Mouse (Mus musculus): ENCODE measurements around the gene Unc5c. TPM values are rescaled to one million over a fixed set of nuclear protein-coding genes. Genes with fewer than 3 reads are reported as not detected.

The Unc5c gene
- total and polyA plus RNA-seq, 3 experiments = not detected

DNA sequence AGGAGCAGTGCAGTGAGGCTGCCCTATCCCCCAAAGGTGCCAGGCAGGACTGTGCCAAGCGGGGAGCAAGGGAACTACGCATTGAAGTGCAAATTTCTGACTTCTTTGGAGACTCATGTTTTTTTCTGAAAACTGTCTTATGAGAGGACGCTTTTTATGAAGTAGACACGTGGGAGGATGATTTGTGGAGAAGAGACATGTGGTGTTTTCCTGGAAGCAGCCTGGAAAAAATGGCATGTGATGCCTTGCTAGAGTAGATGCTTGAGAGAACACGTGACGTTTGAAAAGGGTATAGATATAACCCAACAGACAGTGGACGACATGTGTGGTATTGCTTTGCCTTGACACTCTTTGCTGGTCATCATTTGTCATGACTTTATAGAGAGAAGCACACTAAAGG lies 385.1 kb downstream of the Unc5c start:
- in situ Hi-C loops (cut with MboI; ENCODE audit: low pct_ligation_motif_present, low pct_unique_long_range_greater_than_20kb, low sequenced_read_pairs) (no loop called here), dilution Hi-C loops (cut with MboI; ENCODE audit: extremely low pct_ligation_motif_present, extremely low pct_unique_long_range_greater_than_20kb, low sequenced_read_pairs) (no loop called here)
- H3K9ac ChIP-seq (ENCODE audit: insufficient read depth, low read depth) = no peak overlapping the region
- H3K36me3 ChIP-seq (replicated peaks in 1 of 2; ENCODE audit: control insufficient read depth in 1 of 2, insufficient read depth in 1 of 2, low read length in 1 of 2) = no peaks in the 10 kb centered on the region
- H3K27ac ChIP-seq (ENCODE audit: insufficient read depth, low read depth) = no peak overlapping the region
- no peaks in the 10 kb centered on the region for H3K4me1 ChIP-seq (ENCODE audit: control insufficient read depth in 1 of 2, insufficient read depth in 2 of 2)
- no peak for DNase-seq (ENCODE audit: extremely low read depth)
- H3K79me2 ChIP-seq (replicated peaks; ENCODE audit: control insufficient read depth, extremely low read depth, insufficient read depth, poor library complexity, severe bottlenecking) = no peaks in the 10 kb centered on the region
- H3K4me3 ChIP-seq (replicated peaks in 1 of 3; ENCODE audit: low read depth in 2 of 3, low read length in 2 of 3, poor library complexity in 1 of 3) = no peak overlapping the region
- no peaks in the 10 kb centered on the region for H3K27me3 ChIP-seq (replicated peaks)
- H3K4me2 ChIP-seq (ENCODE audit: insufficient read depth, low read depth, poor library complexity, severe bottlenecking) = no peak overlapping the region
- TF ChIP-seq ZC3H11A (IDR thresholded peaks at IDR 0.05; ENCODE audit: low read depth, low read length) = no peak
- TF ChIP-seq USF2 (conservative IDR thresholded peaks at IDR 0.05; ENCODE audit: low read depth, low read length) = no peak
- TF ChIP-seq RAD21 (IDR thresholded peaks at IDR 0.05; ENCODE audit: low read depth, low read length) = no peak
- H3K9me3 ChIP-seq (replicated peaks; ENCODE audit: low read length) = no peaks in the 10 kb centered on the region

DNA sequence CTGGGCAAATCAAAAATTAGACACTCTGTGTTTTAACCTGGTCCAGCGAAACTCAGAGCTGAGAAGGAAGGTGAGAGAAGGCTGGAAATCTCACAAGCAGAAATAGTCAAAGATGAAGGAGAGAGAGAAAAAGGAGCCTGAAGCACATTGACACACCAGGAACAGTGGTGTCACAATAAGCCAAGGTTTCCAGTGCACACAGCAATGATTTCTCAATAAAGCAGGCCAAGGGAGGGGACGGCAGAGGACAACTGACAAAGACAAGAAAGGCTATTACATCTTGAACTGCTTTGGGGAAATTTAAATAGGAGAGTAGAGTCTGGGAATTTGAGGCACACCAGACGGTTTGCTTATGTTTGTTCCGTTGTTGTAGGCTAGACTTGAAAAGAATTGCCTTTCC lies 389.3 kb downstream of the Unc5c start:
- no peak overlapping the region for H3K4me2 ChIP-seq (ENCODE audit: insufficient read depth, low read depth, poor library complexity, severe bottlenecking)
- no peaks in the 10 kb centered on the region for H3K9me3 ChIP-seq (replicated peaks; ENCODE audit: low read length)
- H3K79me2 ChIP-seq (replicated peaks; ENCODE audit: control insufficient read depth, extremely low read depth, insufficient read depth, poor library complexity, severe bottlenecking) = no peaks in the 10 kb centered on the region
- no peaks in the 10 kb centered on the region for H3K27me3 ChIP-seq (replicated peaks)
- dilution Hi-C loops (cut with MboI; ENCODE audit: extremely low pct_ligation_motif_present, extremely low pct_unique_long_range_greater_than_20kb, low sequenced_read_pairs) (no loop called here), in situ Hi-C loops (cut with MboI; ENCODE audit: low pct_ligation_motif_present, low pct_unique_long_range_greater_than_20kb, low sequenced_read_pairs) (no loop called here)
- no peaks in the 10 kb centered on the region for H3K36me3 ChIP-seq (replicated peaks in 1 of 2; ENCODE audit: control insufficient read depth in 1 of 2, insufficient read depth in 1 of 2, low read length in 1 of 2)
- no peak for TF ChIP-seq MEF2A (IDR thresholded peaks at IDR 0.05; ENCODE audit: borderline replicate concordance, low read depth, low read length)
- no peak for TF ChIP-seq JUN (IDR thresholded peaks at IDR 0.05; ENCODE audit: insufficient read depth, low read depth, low read length)
- TF ChIP-seq ELF1 (IDR thresholded peaks at IDR 0.05; ENCODE audit: low read depth, low read length) = no peak
- no peak for TF ChIP-seq MAX (IDR thresholded peaks at IDR 0.05; ENCODE audit: low read length)
- TF ChIP-seq KAT2A (IDR thresholded peaks at IDR 0.05; ENCODE audit: insufficient replicate concordance, low read length) = no peak
- TF ChIP-seq ZKSCAN1 (IDR thresholded peaks at IDR 0.05; ENCODE audit: borderline replicate concordance, low read depth, low read length) = no peak
- no peak for TF ChIP-seq ETS1 (conservative IDR thresholded peaks at IDR 0.05; ENCODE audit: low read depth, low read length)
- TF ChIP-seq E2F4 (IDR thresholded peaks at IDR 0.05; ENCODE audit: insufficient replicate concordance, low read depth, low read length) = no peak
- no peak for TF ChIP-seq POLR2A (IDR thresholded peaks at IDR 0.05; ENCODE audit: low read depth, low read length)
- no peak for TF ChIP-seq UBTF (IDR thresholded peaks at IDR 0.05; ENCODE audit: low read depth, low read length)
- no peak for TF ChIP-seq ZC3H11A (IDR thresholded peaks at IDR 0.05; ENCODE audit: low read depth, low read length)
- no peak for TF ChIP-seq NELFE (IDR thresholded peaks at IDR 0.05; ENCODE audit: low read depth, low read length)
- no peak overlapping the region for H3K27ac ChIP-seq (ENCODE audit: insufficient read depth, low read depth)
- DNase-seq (ENCODE audit: extremely low read depth) = no peak
- H3K4me3 ChIP-seq (replicated peaks in 1 of 3; ENCODE audit: low read depth in 2 of 3, low read length in 2 of 3, poor library complexity in 1 of 3) = no peak overlapping the region
- no peak overlapping the region for H3K9ac ChIP-seq (ENCODE audit: insufficient read depth, low read depth)
- no peaks in the 10 kb centered on the region for H3K4me1 ChIP-seq (ENCODE audit: control insufficient read depth in 1 of 2, insufficient read depth in 2 of 2)

GRCm38 (mm10) chr3:141857123-141857522 lies 392.1 kb downstream of the Unc5c start:
- in situ Hi-C loops (cut with MboI; ENCODE audit: low pct_ligation_motif_present, low pct_unique_long_range_greater_than_20kb, low sequenced_read_pairs) = no loop called here

More at GRCm38 (mm10) chr3:141857123-141857522, 392.1 kb downstream of the Unc5c start:
- no peak overlapping the region for H3K4me3 ChIP-seq (replicated peaks in 1 of 3; ENCODE audit: low read depth in 2 of 3, low read length in 2 of 3, poor library complexity in 1 of 3)
- TF ChIP-seq RAD21 (IDR thresholded peaks at IDR 0.05; ENCODE audit: low read depth, low read length) (no peak), IRF4 (IDR thresholded peaks at IDR 0.05; ENCODE audit: low read depth, low read length) (0 out of 2 replicates have a peak, but pooled peaks have one; percentile 6), ZKSCAN1 (IDR thresholded peaks at IDR 0.05; ENCODE audit: borderline replicate concordance, low read depth, low read length) (no peak)
- dilution Hi-C loops (cut with MboI; ENCODE audit: extremely low pct_ligation_motif_present, extremely low pct_unique_long_range_greater_than_20kb, low sequenced_read_pairs) = no loop called here
- no peak overlapping the region for H3K4me2 ChIP-seq (ENCODE audit: insufficient read depth, low read depth, poor library complexity, severe bottlenecking)
- no peak for DNase-seq (ENCODE audit: extremely low read depth)
- no peaks in the 10 kb centered on the region for H3K27me3 ChIP-seq (replicated peaks)
- H3K79me2 ChIP-seq (replicated peaks; ENCODE audit: control insufficient read depth, extremely low read depth, insufficient read depth, poor library complexity, severe bottlenecking) = no peaks in the 10 kb centered on the region
- H3K27ac ChIP-seq (ENCODE audit: insufficient read depth, low read depth) = no peak overlapping the region
- H3K4me1 ChIP-seq (ENCODE audit: control insufficient read depth in 1 of 2, insufficient read depth in 2 of 2) = peaks cover 0 to under 1% of the 10 kb centered on the region in 2 experiments; a peak in 1 of 4 replicates
- no peak overlapping the region for H3K9ac ChIP-seq (ENCODE audit: insufficient read depth, low read depth)
- H3K9me3 ChIP-seq (replicated peaks; ENCODE audit: low read length) = no peaks in the 10 kb centered on the region
- no peaks in the 10 kb centered on the region for H3K36me3 ChIP-seq (replicated peaks in 1 of 2; ENCODE audit: control insufficient read depth in 1 of 2, insufficient read depth in 1 of 2, low read length in 1 of 2)

All from CH12.LX (cell line).